Mouse (Mus musculus) heart, adult 18-20 months (tissue): ENCODE data around the gene Arid3c. TPM values are rescaled to one million over a fixed set of nuclear protein-coding genes. Genes with fewer than 3 reads are reported as not detected.
"Not testable (repeated sequence)": the region's sequence is repeated elsewhere in the genome, so short reads cannot be mapped to it uniquely, and the experiment has no call there.

Source experiments
- DNase-seq, 2 experiments: peaks; one replicate each; pipeline ENCODE4 v3.0.0; 2021 to 2022; ENCODE audit warnings: mixed read lengths in 1 of 2
- total RNA-seq, 2 experiments: library from RNA; stranded (reverse); gene quantifications; 2 replicates each; pipeline ENCODE4 v1.2.3; 2021

The Arid3c gene
- total RNA-seq, 2 experiments from 2014 or later: not detected

GRCm38 (mm10) chr4:41705922-41706754 is 24.8 kb downstream of the Arid3c start:
- DNase-seq: no peak

GRCm38 (mm10) chr4:41704651-41705050 is 26.3 kb downstream of the Arid3c start:
- DNase-seq: no peak

- DNase-seq: not testable (repeated sequence)
These were observed 28.7 kb downstream of the Arid3c start for GRCm38 (mm10) chr4:41702226-41702625.

GRCm38 (mm10) chr4:41700224-41700623 is 30.7 kb downstream of the Arid3c start:
- DNase-seq: not testable (repeated sequence)

- DNase-seq: not testable (repeated sequence)
These were observed 31.2 kb downstream of the Arid3c start, which contains the start of gene Il11ra1 for GRCm38 (mm10) chr4:41699783-41700182. Gene Il11ra1 (plus strand): TSS chr4:41699989.

- DNase-seq: peak; percentile 63 to 72
These were observed 32.4 kb downstream of the Arid3c start for GRCm38 (mm10) chr4:41698421-41699016.

- DNase-seq: peak; percentile 85 to 91
These were observed 33.8 kb downstream of the Arid3c start, which contains the start of gene Cntfr for GRCm38 (mm10) chr4:41696930-41697841. Gene Cntfr (minus strand): TSS chr4:41697089.

GRCm38 (mm10) chr4:41696452-41696851 is 34.5 kb downstream of the Arid3c start:
- DNase-seq: not testable (repeated sequence)

- not testable (repeated sequence) for DNase-seq
These were observed 35.1 kb downstream of the Arid3c start for GRCm38 (mm10) chr4:41695800-41696199.

GRCm38 (mm10) chr4:41693511-41693910 is 37.4 kb downstream of the Arid3c start:
- DNase-seq: not testable (repeated sequence)

GRCm38 (mm10) chr4:41690014-41690413 is 40.9 kb downstream of the Arid3c start:
- DNase-seq: not testable (repeated sequence)

GRCm38 (mm10) chr4:41688562-41688961 is 42.4 kb downstream of the Arid3c start:
- not testable (repeated sequence) for DNase-seq

- not testable (repeated sequence) for DNase-seq
These were observed 45.0 kb downstream of the Arid3c start for GRCm38 (mm10) chr4:41685882-41686492.

- DNase-seq: not testable (repeated sequence)
These were observed 46.0 kb downstream of the Arid3c start for GRCm38 (mm10) chr4:41684931-41685453.

- not testable (repeated sequence) for DNase-seq
These were observed 46.6 kb downstream of the Arid3c start for GRCm38 (mm10) chr4:41684131-41684930.

- DNase-seq: not testable (repeated sequence)
These were observed 47.6 kb downstream of the Arid3c start for GRCm38 (mm10) chr4:41683303-41683702.

- no peak for DNase-seq
These were observed 48.2 kb downstream of the Arid3c start for GRCm38 (mm10) chr4:41682789-41683188.

GRCm38 (mm10) chr4:41681947-41682346 is 49.0 kb downstream of the Arid3c start:
- no peak for DNase-seq

GRCm38 (mm10) chr4:41681176-41681575 is 49.8 kb downstream of the Arid3c start:
- DNase-seq: no peak

- DNase-seq: no peak
These were observed 51.7 kb downstream of the Arid3c start for GRCm38 (mm10) chr4:41679291-41679690.
